Mouse (Mus musculus): Measurements from ENCODE around the gene Nexn. TPM values are rescaled to one million over a fixed set of nuclear protein-coding genes. Genes with fewer than 3 reads are reported as not detected.
A peak's percentile ranks its signal among the peaks of the same experiment; 100 is the strongest.

The Nexn gene
- polyA plus RNA-seq, 1 experiment from 2014 or later = 3.9 TPM

DNA sequence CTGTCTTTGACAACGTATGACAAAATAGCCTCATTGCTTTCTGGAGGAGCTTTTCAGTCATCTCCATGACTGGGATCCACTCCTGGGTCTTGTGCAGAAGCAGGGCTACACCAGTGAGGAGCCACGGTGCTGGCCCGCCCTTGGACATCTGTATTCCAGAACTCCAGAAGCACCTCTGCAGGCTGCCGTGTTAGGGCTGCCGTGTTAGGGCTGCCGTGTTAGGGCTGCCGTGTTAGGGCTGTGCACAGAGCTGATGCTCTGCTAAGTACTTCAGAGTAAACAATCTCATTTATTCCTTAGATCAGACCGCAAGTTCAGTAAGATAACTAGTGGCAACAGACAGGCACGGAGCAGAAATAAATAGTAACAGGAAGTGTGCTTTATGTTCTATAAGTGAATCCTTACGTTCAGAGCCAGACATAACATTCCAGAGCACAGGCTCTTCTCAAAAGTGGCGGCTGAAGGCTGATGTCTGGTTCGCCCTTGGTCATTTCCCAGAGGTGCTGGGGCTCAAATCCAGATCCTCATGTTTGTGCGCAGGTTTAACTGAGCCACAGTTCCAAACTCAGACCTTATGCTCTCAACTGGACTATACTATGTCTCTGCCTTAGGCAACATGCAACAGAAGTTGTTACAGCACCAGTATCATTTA, 27.5 kb upstream of the Nexn start:
- DNase-seq (ENCODE audit: low spot score) = no peak

DNA sequence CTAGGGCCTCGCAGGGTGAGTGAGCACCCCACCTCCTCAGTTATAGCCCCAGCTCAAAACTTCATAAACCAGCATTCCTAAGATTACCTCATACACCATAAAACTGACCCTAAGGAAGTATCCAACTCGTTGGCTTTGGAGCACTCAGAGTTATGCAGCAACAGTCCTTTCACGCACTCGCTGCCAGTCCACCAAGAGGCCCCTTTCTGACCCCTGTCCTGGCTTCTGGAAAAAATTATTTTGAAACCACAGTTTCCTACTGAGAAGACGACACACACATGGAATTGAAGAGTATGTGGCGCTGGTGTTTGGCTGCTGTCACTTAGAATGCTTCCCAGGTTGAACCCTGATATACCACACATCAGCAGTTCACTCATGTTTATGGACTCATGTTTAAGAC, 25.7 kb upstream of the Nexn start:
- DNase-seq (ENCODE audit: low spot score) = no peak
- Histone ChIP-seq H3K36me3 (replicated peaks) (peaks cover 79% of the 10 kb centered on the region), H3K4me1 (peaks cover 22% of the 10 kb centered on the region), H3K27me3 (replicated peaks; ENCODE audit: low read depth, poor library complexity, severe bottlenecking) (no peaks in the 10 kb centered on the region), H3K27ac (replicated peaks) (no peak overlapping the region), H3K4me3 (no peak overlapping the region), H3K9me3 (no peaks in the 10 kb centered on the region)
- WGBS = 73% methylated on average over 6 of the region's 6 CpGs

More for the DNA sequence above, 27.5 kb upstream of the Nexn start:
- Histone ChIP-seq H3K27ac (replicated peaks) (peak overlapping the region; percentile 24; the same call in 1 of the 2 replicates), H3K9me3 (no peaks in the 10 kb centered on the region), H3K36me3 (replicated peaks) (peaks cover 73% of the 10 kb centered on the region), H3K27me3 (replicated peaks; ENCODE audit: low read depth, poor library complexity, severe bottlenecking) (no peaks in the 10 kb centered on the region), H3K4me1 (peaks cover 22% of the 10 kb centered on the region), H3K4me3 (no peak overlapping the region)
- WGBS = 74% methylated on average over 13 of the region's 13 CpGs

DNA sequence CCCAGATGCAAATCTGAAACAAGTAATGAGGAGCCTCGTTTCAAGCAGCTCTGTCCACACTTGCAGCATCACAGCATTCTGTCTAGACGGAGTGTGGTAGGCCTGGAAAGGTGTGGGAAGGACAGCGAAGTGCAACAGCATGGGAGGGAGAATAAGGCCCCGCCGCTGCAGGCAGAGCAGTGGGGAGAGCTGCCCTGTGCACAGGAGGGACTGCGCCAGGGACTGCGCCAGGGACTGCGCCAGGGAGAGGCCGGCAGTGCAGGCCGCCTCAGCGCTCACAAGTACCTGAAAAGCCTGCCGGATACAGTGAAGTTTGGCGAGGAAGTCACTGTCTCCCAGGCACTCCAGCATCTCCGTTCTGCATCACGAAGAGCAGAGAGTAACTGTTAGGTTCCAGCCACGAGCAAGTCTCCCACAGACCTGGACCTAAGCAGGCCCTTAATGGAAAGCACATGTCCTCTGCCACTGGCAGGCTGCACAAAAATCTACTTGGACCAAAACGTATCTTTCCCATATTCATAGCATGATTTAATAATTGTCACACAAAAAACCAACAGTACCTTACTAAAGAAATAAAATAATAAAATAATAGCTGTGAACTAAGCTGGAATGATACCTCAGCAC, 24.1 kb upstream of the Nexn start:
- Histone ChIP-seq H3K27me3 (replicated peaks; ENCODE audit: low read depth, poor library complexity, severe bottlenecking) (no peaks in the 10 kb centered on the region), H3K27ac (replicated peaks) (peak overlapping the region; percentile 36), H3K4me3 (no peak overlapping the region), H3K36me3 (replicated peaks) (peaks cover 77% of the 10 kb centered on the region), H3K4me1 (peaks cover 22% of the 10 kb centered on the region), H3K9me3 (no peaks in the 10 kb centered on the region)
- no peak for DNase-seq (ENCODE audit: low spot score)
- 81% methylated on average over 17 of the region's 17 CpGs for WGBS

DNA sequence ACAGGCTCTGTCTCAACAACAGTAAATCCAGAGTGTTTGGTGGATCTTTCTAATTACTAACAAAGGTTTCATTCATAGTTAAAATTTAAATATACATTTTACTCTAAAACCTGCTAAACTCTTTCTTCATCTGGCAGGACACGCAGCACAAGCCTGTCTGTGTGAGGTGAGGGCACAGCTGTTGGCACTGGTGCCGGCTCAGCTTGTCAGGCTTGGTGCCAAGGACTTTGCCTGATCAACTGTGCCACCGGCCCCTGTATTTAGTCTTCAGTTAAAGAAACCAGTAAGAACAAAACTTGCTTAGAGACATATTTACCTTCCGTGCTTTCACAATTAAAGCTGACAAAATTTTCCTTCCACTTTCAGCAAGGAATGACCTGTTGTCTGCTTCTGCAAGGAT, 22.6 kb upstream of the Nexn start:
- DNase-seq (ENCODE audit: low spot score) = no peak
- peaks cover 78% of the 10 kb centered on the region for H3K36me3 ChIP-seq (replicated peaks)
- 92% methylated on average over 4 of the region's 4 CpGs for WGBS

GRCm38 (mm10) chr3:152288276-152288675, 22.1 kb upstream of the Nexn start:
- Histone ChIP-seq H3K27ac (replicated peaks) (no peak overlapping the region), H3K9me3 (no peaks in the 10 kb centered on the region), H3K36me3 (replicated peaks) (peaks cover 78% of the 10 kb centered on the region), H3K27me3 (replicated peaks; ENCODE audit: low read depth, poor library complexity, severe bottlenecking) (no peaks in the 10 kb centered on the region), H3K4me1 (peaks cover 11% of the 10 kb centered on the region), H3K4me3 (no peak overlapping the region)
- no peak for DNase-seq (ENCODE audit: low spot score)
- 90% methylated on average over 5 of the region's 5 CpGs for WGBS

More for the DNA sequence above, 22.6 kb upstream of the Nexn start:
- Histone ChIP-seq H3K4me1 (peaks cover 16% of the 10 kb centered on the region), H3K4me3 (no peak overlapping the region), H3K27ac (replicated peaks) (no peak overlapping the region), H3K9me3 (no peaks in the 10 kb centered on the region), H3K27me3 (replicated peaks; ENCODE audit: low read depth, poor library complexity, severe bottlenecking) (no peaks in the 10 kb centered on the region)

GRCm38 (mm10) chr3:152287810-152288209, 21.7 kb upstream of the Nexn start:
- Histone ChIP-seq H3K27me3 (replicated peaks; ENCODE audit: low read depth, poor library complexity, severe bottlenecking) (no peaks in the 10 kb centered on the region), H3K4me3 (no peak overlapping the region), H3K36me3 (replicated peaks) (peaks cover 80% of the 10 kb centered on the region), H3K27ac (replicated peaks) (no peak overlapping the region), H3K4me1 (peaks cover 10% of the 10 kb centered on the region; the same call in 1 of the 2 replicates), H3K9me3 (no peaks in the 10 kb centered on the region)
- 81% methylated on average over 9 of the region's 9 CpGs for WGBS
- DNase-seq (ENCODE audit: low spot score) = no peak

DNA sequence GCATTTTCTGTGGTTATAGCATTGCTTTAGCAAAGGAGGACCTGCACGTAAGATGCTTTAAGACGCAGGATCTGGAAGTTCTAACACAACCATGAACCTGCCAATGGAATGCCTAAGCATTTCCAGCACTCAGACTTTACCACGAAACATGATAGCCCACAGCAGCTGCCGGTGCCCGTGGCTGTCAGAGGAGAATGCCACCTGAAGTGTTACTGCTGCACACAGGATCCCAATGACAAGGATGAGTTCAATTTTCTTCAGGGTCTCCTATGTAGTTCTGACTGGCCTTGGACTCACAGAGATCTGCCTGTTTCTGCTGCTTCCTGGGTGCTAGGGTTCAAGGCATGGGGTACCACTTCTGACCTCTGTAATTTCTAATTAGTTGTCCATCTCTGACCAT, 18.6 kb upstream of the Nexn start:
- Histone ChIP-seq H3K27ac (replicated peaks) (no peak overlapping the region), H3K4me3 (no peak overlapping the region), H3K36me3 (replicated peaks) (peaks cover 75% of the 10 kb centered on the region), H3K4me1 (0 out of 2 replicates have a peak, but pooled peaks cover 4% of the 10 kb centered on the region), H3K9me3 (no peaks in the 10 kb centered on the region), H3K27me3 (replicated peaks; ENCODE audit: low read depth, poor library complexity, severe bottlenecking) (no peaks in the 10 kb centered on the region)
- 77% methylated on average over 5 of the region's 5 CpGs for WGBS
- no peak for DNase-seq (ENCODE audit: low spot score)

DNA sequence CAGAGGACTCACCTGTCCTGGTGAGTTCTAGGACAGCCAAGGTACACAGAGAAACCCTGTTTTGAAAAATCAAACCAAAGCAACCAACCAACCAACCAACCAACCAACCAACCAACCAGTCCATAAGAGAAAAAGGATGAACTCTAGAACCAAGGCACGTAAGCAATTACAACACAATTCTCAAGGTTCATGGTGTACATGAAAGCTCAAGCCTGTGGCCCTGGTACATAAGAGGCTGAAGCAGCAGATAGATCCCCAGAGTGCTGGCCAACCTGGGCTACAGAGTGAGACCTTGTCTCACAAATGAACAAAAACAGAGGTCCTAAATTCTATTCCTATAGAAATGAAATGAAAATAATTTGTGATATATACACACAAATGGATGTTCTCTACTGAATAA, 18.2 kb upstream of the Nexn start:
- H3K36me3 ChIP-seq (replicated peaks) = peaks cover 73% of the 10 kb centered on the region
- no peaks in the 10 kb centered on the region for H3K9me3 ChIP-seq
- 98% methylated on average over 1 of the region's 1 CpGs for WGBS
- no peak for DNase-seq (ENCODE audit: low spot score)
- H3K27ac ChIP-seq (replicated peaks) = no peak overlapping the region
- H3K27me3 ChIP-seq (replicated peaks; ENCODE audit: low read depth, poor library complexity, severe bottlenecking) = no peaks in the 10 kb centered on the region
- 0 out of 2 replicates have a peak, but pooled peaks cover 4% of the 10 kb centered on the region for H3K4me1 ChIP-seq
- no peak overlapping the region for H3K4me3 ChIP-seq

DNA sequence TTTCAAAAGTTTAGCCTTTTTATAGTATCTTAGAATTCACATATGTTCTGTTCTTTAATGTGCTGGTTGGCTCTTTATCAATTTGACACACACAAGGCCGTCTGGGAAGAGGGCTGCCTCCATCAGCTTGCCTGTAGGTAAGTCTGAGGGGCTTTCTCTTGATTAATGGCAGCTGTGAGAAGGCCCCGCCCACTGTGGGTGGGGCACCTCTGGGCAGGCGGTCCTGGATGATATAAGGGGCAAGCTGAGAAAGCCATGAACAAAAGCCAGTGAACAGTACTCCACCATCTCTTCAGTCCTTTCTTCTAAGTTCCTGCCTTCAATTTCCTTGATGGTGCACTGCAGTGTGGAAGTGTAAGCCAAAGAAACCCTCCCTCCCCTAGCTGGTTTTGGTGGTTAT, 16.0 kb upstream of the Nexn start:
- Histone ChIP-seq H3K9me3 (no peaks in the 10 kb centered on the region), H3K27me3 (replicated peaks; ENCODE audit: low read depth, poor library complexity, severe bottlenecking) (no peaks in the 10 kb centered on the region), H3K4me3 (no peak overlapping the region), H3K27ac (replicated peaks) (no peak overlapping the region), H3K4me1 (peaks cover 11% of the 10 kb centered on the region), H3K36me3 (replicated peaks) (peaks cover 55% of the 10 kb centered on the region)
- DNase-seq (ENCODE audit: low spot score) = peak; percentile 61
- 34% methylated on average over 3 of the region's 3 CpGs for WGBS

- Histone ChIP-seq H3K27me3 (replicated peaks; ENCODE audit: low read depth, poor library complexity, severe bottlenecking) (no peaks in the 10 kb centered on the region), H3K27ac (replicated peaks) (no peak overlapping the region), H3K4me1 (peaks cover 11% of the 10 kb centered on the region), H3K36me3 (replicated peaks) (peaks cover 34% of the 10 kb centered on the region), H3K9me3 (no peaks in the 10 kb centered on the region), H3K4me3 (no peak overlapping the region)
- WGBS = 43% methylated on average over 2 of the region's 2 CpGs
- no peak for DNase-seq (ENCODE audit: low spot score)
These were observed 12.3 kb upstream of the Nexn start for GRCm38 (mm10) chr3:152278431-152278830.

GRCm38 (mm10) chr3:152277912-152278311, 11.8 kb upstream of the Nexn start:
- peaks cover 11% of the 10 kb centered on the region for H3K4me1 ChIP-seq
- H3K9me3 ChIP-seq = no peaks in the 10 kb centered on the region
- H3K27me3 ChIP-seq (replicated peaks; ENCODE audit: low read depth, poor library complexity, severe bottlenecking) = no peaks in the 10 kb centered on the region
- H3K36me3 ChIP-seq (replicated peaks) = peaks cover 31% of the 10 kb centered on the region
- no peak overlapping the region for H3K27ac ChIP-seq (replicated peaks)
- H3K4me3 ChIP-seq = no peak overlapping the region
- WGBS = 88% methylated on average over 2 of the region's 2 CpGs
- no peak for DNase-seq (ENCODE audit: low spot score)

- no peak overlapping the region for H3K4me3 ChIP-seq
- DNase-seq (ENCODE audit: low spot score) = no peak
- H3K36me3 ChIP-seq (replicated peaks) = peaks cover 24% of the 10 kb centered on the region
- peaks cover 7% of the 10 kb centered on the region for H3K4me1 ChIP-seq
- no peaks in the 10 kb centered on the region for H3K9me3 ChIP-seq
- no peak overlapping the region for H3K27ac ChIP-seq (replicated peaks)
- H3K27me3 ChIP-seq (replicated peaks; ENCODE audit: low read depth, poor library complexity, severe bottlenecking) = no peaks in the 10 kb centered on the region
- WGBS = 97% methylated on average over 3 of the region's 3 CpGs
These were observed 10.8 kb upstream of the Nexn start for GRCm38 (mm10) chr3:152276935-152277334.

- peaks cover 7% of the 10 kb centered on the region for H3K4me1 ChIP-seq
- no peak overlapping the region for H3K4me3 ChIP-seq
- no peak for DNase-seq (ENCODE audit: low spot score)
- no peaks in the 10 kb centered on the region for H3K9me3 ChIP-seq
- peaks cover 15% of the 10 kb centered on the region for H3K36me3 ChIP-seq (replicated peaks)
- H3K27ac ChIP-seq (replicated peaks) = no peak overlapping the region
- 75% methylated on average over 8 of the region's 8 CpGs for WGBS
- H3K27me3 ChIP-seq (replicated peaks; ENCODE audit: low read depth, poor library complexity, severe bottlenecking) = no peaks in the 10 kb centered on the region
These were observed 8.9 kb upstream of the Nexn start for GRCm38 (mm10) chr3:152275008-152275407.
